26 mouse cellular contexts compared by ENCODE assay signal in the genomic region with DNA sequence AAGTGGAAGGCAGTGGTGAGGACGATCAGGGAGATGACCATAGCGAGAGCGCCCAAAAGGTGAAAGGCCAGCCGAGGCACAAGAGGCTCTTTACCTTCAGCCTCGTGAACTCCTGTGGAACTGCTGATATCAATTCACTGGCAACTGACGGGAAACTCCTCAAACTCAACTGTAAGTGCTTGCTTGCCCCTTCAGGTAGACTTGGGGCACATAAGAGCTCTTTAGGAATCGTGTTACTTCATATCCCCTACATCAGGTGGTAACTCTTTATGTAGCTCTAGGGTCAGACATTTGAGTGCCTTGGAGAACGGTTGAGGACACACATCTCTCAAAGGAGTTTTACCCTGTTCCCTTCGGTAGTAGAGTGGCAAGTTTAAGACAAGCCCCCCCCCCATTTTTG. TPM values are rescaled to one million over a fixed set of nuclear protein-coding genes. Genes with fewer than 3 reads are reported as not detected.
"Had no signal": no experiment of that assay in that cellular context is flagged by ENCODE, and none has a peak within 500 bp of the region (broad histone marks: within the 10 kb centered on the region; RNA-seq: fewer than 3 reads in every experiment).

No protein-coding gene starts in this region.

- H3K9me3 ChIP-seq: liver, embryonic 13.5 days; liver, embryonic 15.5 days; lung, embryonic 15.5 days; megakaryocyte, embryonic 14.5 days; midbrain, embryonic 12.5 days; neural tube, embryonic 13.5 days; neural tube, embryonic 15.5 days; stomach, embryonic 15.5 days had no signal

- H3K9ac ChIP-seq: liver, embryonic 13.5 days; liver, embryonic 15.5 days; liver, postnatal 0 days; lung, embryonic 15.5 days; midbrain, embryonic 12.5 days; neural tube, embryonic 13.5 days; neural tube, embryonic 15.5 days; stomach, embryonic 15.5 days had no signal

- H3K4me2 ChIP-seq: liver, embryonic 11.5 days; liver, embryonic 13.5 days; liver, embryonic 15.5 days; lung, embryonic 15.5 days; midbrain, embryonic 12.5 days; neural tube, embryonic 13.5 days; neural tube, embryonic 15.5 days; stomach, embryonic 15.5 days had no signal

- H3K4me3 ChIP-seq: liver, embryonic 13.5 days; liver, embryonic 15.5 days; lung, embryonic 15.5 days; megakaryocyte, embryonic 14.5 days; midbrain, embryonic 12.5 days; myocyte; neural tube, embryonic 13.5 days; neural tube, embryonic 15.5 days; stomach, embryonic 15.5 days had no signal

- ATAC-seq: liver, postnatal 0 days; midbrain, embryonic 16.5 days had no signal

- H3K27ac ChIP-seq: liver, embryonic 13.5 days; liver, embryonic 15.5 days; lung, embryonic 15.5 days; macrophage; midbrain, embryonic 12.5 days; neural tube, embryonic 13.5 days; neural tube, embryonic 15.5 days; stomach, embryonic 15.5 days; stomach, postnatal 0 days had no signal

- H3K27me3 ChIP-seq: liver, embryonic 13.5 days; liver, embryonic 15.5 days; lung, embryonic 15.5 days; megakaryocyte, embryonic 14.5 days; midbrain, embryonic 12.5 days; neural tube, embryonic 13.5 days; neural tube, embryonic 15.5 days; stomach, embryonic 15.5 days had no signal

- DNase-seq: liver; liver, embryonic 13.5 days; liver, postnatal 0 days; midbrain, embryonic 14.5 days; retina, postnatal 1 day; right cerebral cortex, adult 18-20 months; right cerebral cortex, postnatal 25 days; right cerebral cortex, postnatal 4 days; spleen, adult 18-20 months; thymus, adult 2 months; thymus, postnatal 25 days; thymus, postnatal 4 days had no signal

- H3K4me1 ChIP-seq: liver, embryonic 13.5 days; liver, embryonic 15.5 days; lung, embryonic 15.5 days; megakaryocyte, embryonic 14.5 days; midbrain, embryonic 12.5 days; neural tube, embryonic 13.5 days; neural tube, embryonic 15.5 days; stomach, embryonic 15.5 days had no signal

RNA-seq across cellular contexts. Expression of gene 1700102P08Rik, which starts 11.2 kb away (rescaled TPM):
- polyA plus RNA-seq: macrophage; small intestine, adult 2 months had no signal

RNA-seq across cellular contexts. Expression of gene Ccdc36, which starts 46.9 kb away (rescaled TPM):
- polyA plus RNA-seq: macrophage; myocyte; small intestine, adult 2 months had no signal

RNA-seq across cellular contexts. Expression of gene BC048562, which starts 54.9 kb away (rescaled TPM):
- polyA plus RNA-seq: liver, embryonic 11.5 days; liver, embryonic 13.5 days; liver, embryonic 15.5 days; liver, postnatal 0 days; lung, embryonic 15.5 days; macrophage; midbrain, embryonic 12.5 days; midbrain, embryonic 14.5 days; midbrain, embryonic 16.5 days; myocyte; neural tube, embryonic 11.5 days; neural tube, embryonic 13.5 days; neural tube, embryonic 15.5 days; small intestine, adult 2 months; stomach, embryonic 15.5 days; stomach, postnatal 0 days; thymus, adult 2 months had no signal
